Mouse (Mus musculus) megakaryocyte, adult 5-6 weeks (primary cell): ENCODE measurements around the gene Tfec. TPM values are rescaled to one million over a fixed set of nuclear protein-coding genes. Genes with fewer than 3 reads are reported as not detected.

ENCODE experiments used
- ATAC-seq: 2 replicates; pipeline ENCODE4 v1.8.0; 2016; ENCODE audit warnings: mild to moderate bottlenecking, inconsistent platforms; ENCODE audit not compliant: poor library complexity, severe bottlenecking
- total RNA-seq, 2 experiments: library from RNA; stranded (forward) in 1 of 2; stranded (reverse) in 1 of 2; fragments of 153-499, 151-499 nt in 1 of 2; fragments of 221-1000, 200-1000 nt in 1 of 2; gene quantifications; 2 replicates each; pipeline versions ENCODE4 v1.2.3 to v1.2.4; 2015 to 2017

Gene Tfec
- 66.1 and 70.5 TPM in 2 replicates for total RNA-seq (2015)
- 53.9 and 68.7 TPM in 2 replicates for total RNA-seq (2017)

DNA sequence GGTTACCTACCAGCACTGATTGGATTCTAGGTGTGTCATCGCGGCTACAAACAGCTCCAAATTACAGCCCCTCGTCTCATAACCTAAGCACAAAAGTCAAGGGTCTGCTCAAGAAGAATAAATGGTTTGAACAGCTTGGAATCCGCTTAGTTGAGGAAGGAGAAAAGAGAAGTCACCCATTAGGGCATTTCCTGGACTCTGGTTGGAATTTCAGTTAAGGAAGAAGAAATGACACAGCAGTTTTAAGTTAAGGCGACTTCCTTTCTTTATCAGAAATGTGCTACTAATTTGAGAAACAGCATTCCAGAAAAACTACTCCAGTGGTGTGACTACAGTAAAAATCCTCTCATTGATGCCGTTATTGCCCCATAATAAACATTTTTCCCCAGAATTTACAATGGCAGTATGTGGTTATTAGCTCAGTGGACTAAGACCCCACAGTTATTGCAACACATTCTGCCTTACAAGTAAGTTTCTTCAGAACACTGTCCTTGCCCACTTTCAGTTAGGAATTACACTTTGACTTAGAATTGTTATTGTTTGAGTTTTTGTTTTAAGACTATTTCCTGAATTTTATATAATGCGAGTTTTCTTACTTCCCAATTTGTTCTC is at the start of gene Tfec:
Gene Tfec, minus strand, starts transcription at position 191 of the 612 bp plus-strand sequence.
- ATAC-seq, result peak; percentile 79

DNA sequence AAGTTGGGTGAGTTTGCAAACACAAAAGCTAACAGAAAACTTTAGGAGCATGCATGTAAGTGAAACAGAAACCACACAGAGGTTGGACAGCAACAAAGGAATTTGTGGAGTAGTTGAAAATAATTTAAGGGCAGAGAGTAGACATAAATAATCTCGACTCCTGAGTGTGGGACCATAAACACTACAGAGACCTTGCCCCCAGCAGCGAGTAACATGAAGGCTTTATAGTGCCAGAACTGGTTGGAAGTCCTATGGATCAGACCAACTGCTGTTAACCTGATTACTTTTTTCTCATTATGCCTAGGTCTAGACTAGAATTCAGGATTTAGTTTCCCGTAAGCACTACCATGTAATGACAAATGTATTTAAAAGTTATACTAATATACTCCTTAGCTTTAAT is 49.6 kb upstream of the Tfec start:
- no peak for ATAC-seq

DNA sequence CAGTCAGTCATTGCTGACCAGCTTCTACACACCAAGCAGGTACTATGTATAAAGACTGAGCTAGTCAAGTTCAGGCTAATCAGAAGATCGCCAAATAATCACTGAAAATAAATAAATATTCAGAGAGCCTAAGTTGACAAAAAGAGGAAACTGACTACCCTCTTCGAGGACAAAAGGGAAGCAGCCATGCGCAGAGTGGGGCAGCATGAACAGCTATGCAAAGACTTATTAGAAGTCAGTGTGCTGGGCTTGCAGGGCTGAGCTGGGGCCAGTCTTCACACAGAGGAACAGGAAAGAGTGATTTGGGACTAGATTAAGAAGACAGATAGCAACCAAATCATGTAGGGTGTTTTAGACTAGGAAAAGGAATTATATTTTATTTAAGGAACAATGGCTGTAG is 45.3 kb upstream of the Tfec start:
- ATAC-seq, result peak; percentile 94

DNA sequence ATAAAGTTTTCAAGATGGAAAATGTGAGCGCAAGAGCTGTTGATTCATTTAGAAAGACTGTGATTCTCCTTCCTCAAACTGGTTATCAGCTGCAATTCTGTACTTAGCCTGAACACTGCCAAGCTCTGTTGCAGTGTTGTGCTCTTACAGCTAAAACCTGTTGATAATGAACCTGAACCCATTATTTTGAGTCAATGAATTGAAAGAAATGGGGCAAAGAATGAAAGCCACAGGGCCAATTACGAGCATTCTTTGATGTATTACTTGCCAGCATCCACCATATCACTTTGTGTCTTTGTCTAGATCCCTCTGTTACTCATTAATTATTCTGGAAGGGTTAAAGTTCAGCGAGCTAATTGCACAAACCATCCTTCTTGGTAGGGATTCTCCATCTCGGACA is 44.2 kb upstream of the Tfec start:
- no peak for ATAC-seq

DNA sequence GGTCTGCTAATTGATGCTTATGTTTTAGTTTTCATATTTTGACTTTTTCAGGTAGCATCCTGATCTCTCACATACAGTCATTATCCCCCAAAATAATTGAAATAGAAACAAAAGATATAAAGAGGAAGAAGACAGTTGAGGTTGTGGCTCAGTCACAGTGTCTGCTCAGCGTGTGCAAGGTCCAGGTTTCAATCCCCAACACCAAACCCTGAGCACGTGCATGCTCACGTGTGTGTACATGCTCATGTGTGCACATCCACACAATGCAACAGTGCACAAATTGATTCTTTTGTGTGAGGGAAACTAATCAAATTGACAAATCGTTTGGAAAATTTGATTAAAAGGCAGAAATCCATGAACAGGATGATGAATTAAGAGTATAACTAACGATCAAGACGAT is 32.8 kb upstream of the Tfec start:
- peak; percentile 47; the same call in 1 of the 2 replicates for ATAC-seq

DNA sequence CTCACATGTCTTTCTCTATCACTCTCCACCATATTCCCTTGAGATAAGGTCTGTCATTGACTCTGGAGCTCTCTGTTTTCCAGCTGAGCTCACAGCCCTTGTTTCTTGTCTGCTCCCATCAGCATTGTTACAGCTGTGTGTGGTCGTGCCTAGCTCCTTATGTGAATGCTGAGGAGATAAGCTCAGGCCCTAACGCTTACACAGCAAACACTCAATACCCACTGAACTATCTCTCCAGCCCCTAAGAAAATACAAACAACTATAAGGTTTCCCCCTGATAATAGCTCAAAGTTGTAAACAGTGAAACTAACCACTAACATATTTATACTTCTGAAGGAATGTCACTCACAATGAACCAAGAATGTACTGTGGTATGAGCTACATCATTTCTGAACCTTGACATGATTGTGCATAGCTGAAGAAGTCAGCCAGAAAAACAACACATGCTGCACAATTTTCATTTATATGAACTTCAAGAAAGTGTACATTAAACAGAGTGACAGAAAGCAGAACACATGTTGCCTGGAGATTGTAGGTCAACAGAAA is 21.9 kb upstream of the Tfec start:
- ATAC-seq, result no peak

DNA sequence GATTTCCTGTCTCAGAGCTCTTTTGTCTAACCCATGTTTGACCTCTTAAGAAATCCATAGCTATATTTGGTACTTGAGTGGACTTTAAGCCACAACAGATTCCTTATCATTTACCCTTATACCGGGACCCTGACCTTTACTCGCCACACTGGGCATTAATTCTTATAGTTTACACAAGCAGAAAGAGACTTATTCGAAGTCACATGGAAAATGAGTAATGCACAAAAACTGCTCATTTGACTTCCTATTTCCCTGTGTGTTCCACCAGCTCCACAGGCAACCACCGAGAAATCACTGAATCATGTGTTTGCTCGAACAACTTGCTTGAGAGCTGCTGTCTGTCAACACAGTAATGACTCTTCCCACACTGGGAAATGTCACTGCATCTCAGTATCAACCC is 6.4 kb downstream of the Tfec start:
- peak; percentile 69 for ATAC-seq

DNA sequence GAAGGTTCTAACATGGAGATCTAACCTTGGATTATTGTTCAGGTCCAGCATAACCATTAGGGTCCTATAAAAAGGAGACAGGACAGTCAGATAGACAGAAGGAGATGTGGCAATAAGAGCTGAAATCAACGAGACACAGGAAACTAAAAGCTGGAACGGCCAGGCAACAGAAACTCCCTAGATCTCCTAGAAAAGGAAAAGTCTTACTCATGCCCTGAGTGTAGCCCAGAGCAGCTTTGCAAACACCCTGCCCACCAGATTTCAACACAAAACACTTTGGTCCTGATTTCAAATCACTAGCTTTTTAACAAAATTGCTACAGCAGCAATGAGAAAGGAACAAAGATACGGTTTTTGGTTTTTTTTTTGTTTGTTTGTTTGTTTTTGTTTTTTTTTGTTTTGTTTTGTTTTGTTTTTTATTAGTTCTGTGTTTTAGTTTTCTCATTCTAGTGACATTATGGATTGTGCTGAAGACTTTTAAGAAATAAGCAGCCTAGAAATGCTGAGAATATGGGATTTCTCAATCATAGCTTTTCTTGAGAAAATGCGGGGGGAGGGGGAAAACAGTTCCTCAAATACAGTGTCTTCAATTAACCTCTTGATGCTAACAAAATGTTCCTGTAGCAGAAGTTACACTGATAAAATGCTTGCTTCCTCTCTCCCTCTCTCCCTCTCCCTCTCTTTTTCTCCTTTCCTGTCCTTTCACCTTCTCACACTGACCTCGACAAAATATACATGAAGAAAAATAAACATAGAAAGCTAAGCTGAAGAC is 14.5 kb downstream of the Tfec start:
- ATAC-seq, result peak; percentile 90

DNA sequence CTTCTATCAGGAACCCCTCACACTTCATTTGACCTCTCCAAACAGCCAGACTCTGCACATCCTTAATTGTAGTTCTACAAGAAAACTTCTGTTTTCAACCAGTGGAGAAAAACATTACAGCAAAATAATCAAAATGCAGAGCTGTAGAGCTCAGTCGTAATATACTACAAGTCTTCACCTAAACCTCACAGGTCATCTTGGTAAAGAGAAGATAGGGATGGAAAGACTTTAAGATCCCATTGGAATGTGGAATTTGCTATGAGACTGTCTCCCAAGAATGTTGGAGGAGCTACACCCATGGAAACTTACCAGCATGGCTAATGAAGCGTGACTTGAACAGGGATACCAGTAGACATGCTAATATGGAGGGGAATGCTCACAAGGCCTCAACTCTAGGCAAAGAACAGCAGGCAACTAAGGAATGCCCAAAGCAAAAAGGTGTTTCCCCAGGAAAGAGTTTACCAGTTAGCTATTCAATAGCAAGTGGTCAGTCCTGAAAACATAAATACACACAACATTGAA is 24.2 kb downstream of the Tfec start:
- no peak for ATAC-seq

DNA sequence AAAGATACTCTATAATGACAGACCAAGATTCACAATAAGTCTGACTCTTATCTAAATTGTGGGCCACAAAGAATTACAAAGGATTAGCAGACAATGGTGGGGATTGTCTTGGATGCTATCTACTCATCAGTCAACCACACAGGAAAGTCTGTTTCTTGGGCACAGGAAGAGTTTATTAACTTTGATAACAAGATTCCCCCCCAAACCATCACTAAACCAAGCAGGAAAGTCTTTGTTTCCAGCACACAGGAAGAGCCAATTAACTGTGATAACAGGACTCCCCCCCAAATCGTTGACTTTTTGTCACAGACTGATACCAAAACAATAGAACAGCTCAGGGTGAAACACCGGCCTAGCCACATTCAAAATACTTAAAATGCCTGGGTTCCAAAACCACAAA is 28.2 kb downstream of the Tfec start:
- no peak for ATAC-seq

DNA sequence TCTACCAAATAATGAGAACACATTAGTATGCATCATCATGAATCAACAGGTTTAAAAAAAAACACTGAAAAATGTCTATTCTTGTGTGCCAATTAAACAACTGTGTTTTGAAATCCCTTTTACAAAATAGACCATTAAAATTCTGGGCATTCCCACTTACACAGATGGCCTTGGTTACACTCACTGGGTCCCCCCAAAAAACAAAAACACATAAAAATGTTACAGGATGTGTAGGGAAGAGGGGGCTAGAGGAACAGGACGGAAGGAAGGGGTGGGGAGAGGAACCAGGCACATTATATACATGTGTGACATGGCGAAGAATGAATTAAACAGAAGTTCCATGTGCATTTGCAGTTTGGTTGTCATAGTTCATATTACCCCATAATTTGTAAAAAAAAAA is 29.9 kb downstream of the Tfec start:
- no peak for ATAC-seq

DNA sequence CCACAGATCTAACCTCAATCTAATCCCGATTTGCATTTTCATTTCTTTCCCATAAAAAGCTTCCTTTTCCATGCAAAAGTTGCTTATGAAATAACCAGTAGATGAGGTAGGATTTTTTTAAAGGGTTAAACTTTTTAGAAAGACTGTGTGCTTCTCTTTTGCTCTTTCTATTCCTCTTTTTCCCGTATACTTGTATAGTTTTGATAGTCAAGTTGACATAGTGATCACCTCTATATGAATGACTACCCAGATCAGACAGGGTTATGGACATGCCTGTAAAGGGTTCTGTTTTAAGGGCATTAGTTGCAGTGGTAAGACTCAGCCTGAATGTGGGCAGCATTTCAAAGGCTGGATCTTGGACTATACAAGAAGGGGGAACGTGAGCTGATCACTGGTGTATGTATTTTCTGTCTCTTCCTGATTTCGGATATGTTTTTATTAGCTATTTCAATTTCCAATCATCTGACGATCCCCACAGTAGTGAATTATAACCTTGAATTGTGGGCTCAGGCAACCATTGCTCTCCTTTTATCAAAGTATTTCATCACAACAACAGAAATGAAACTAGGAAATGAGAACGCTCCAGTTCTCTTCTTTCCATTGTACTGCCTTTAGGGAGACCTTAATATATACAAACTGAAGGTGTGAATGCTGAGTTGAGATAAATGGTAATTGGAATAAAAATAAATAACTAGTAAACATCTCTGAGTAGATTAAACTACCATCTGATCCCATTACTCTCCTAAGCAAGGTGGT is 35.3 kb downstream of the Tfec start:
- ATAC-seq, result peak; percentile 84

DNA sequence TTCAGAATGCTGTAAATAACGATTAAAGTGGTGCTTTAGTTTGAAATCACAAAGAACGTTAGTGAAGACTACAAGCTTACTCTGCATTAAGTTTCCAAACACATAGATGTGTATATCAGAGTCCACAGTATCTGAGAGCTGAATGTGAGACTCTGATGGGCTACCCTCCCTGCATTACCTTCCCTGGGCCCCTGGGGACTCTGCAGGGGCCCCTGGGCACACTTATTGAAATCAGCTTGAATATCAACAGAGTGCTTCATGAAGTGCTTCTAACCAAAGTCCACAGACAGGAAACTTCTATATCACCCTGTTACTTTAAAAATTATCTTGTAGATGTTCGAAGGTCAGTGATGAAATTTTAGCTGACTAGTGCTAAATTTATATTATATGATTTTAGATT is 36.2 kb downstream of the Tfec start:
- ATAC-seq, result no peak

DNA sequence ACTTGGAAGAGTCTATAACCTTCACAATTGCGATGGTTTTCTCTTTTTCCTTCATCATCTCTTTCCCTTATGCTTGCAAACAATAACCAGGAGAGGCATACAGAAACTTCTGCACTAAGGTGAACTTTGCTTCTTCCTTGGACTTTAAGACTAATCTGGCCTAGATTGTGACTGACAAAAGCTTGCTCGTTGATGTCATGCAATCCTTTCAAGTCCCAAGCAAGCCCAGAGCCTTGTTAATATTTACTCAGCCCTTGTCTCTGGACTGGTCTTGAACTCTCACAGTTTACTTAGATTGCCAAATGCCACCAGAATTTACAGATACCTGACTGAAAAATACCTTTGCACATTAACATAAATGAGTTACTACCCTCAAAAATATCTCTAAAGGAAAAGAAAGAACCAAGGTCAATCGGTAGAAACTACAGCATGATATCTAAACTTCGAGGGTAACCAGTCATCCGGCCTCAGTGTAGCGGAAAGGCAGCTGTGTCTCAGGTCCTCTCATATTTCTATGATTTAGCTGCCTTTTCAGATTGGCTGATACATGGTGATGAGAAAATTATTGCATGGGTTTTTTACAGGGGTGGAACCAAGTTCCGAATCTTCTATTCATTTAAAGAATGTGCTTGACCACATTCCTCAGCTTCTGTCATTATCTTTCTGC is 42.2 kb downstream of the Tfec start:
- no peak for ATAC-seq

DNA sequence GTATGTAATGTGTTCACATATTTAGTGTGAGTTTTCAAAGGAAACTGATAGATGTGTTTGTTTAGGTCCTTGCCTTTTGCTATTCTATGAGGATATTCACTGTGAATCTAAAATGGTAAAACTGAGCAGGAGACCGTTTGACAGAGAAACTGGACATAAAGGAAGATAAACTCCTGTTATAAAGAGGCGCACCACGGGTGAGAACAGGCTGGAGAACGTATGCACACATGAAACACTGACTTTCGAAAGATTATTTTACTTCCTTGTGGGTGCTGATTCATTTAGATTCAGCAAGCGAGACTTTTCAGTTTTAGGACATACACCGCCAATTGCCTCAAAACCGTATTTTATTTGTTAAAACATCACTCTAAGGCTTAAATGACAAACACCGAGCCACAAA is 43.3 kb downstream of the Tfec start:
- 0 out of 2 replicates have a peak, but pooled peaks have one; percentile 35 for ATAC-seq

DNA sequence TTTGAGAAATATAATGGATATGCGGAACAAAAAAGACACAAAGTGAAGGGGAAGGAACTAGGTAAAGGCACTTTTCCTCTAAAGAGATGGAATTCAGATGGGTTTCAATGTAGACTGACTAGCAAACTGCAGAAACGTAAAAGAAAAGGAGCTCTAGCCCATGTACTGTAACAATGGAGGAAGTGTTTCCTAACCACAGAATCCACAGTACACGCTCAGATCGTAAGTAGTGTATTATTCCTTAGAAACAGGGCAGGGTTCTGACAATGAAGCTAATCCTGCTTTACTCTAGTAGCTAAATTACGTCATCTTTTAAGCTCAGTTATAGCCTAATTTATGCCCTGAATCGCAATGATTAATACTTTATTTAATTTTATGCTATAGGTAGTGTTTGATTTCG is 51.7 kb downstream of the Tfec start:
- ATAC-seq, result no peak

DNA sequence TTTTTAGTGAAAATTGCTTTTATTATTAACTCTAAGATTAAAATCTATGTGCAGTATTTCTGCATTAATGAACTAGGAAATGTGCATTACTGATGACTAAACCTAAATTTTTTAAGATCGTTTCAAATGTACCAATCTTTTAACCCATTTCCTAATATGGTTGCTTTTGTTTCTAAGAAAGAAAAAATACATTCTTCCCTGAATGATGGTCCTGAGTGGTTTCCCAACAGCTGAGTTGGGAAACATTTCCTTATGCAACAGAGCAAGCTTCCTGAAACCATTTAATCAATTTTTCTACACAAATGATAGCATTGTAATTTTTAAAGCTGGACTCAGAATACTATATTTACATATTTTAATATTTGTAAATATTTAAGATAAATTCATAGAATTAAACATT is 62.6 kb downstream of the Tfec start:
- ATAC-seq, result no peak

DNA sequence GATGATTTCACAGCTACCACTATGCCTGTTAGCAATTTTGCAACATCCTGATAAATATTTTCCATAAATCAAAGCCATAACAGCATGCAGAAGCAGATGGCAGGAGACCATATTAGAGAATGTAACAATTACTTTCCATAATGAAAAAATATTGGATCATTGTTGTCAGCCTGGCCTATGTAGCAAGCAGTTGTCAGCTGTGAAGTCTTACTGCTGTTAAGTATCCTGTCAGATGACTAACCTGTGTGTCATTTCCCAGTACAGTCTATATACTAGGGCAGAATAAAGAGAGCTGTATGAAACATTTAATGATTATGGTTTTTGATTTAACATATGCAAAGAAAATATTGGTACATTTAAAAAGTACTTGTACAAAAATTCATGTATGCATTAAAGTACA is 69.9 kb downstream of the Tfec start:
- no peak for ATAC-seq

DNA sequence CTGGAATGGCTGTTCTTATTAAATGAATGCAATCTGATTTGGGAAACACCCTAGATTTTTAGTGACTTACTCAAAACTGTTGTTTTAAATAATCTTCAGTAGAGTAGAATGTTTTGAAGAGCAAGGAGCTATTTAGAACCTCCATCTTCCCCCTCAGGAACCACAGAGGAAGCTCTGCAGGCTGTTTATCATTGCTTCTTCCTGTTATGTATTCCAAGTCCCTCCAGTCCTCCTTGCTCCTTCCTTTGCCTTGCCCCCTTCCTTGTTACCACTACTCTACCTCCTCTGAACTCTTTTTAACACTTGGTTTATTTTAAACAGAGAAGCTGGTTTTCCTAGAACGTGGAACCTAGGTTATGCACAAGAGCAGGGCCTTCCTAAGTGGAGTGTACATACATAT is 76.3 kb downstream of the Tfec start:
- no peak for ATAC-seq

DNA sequence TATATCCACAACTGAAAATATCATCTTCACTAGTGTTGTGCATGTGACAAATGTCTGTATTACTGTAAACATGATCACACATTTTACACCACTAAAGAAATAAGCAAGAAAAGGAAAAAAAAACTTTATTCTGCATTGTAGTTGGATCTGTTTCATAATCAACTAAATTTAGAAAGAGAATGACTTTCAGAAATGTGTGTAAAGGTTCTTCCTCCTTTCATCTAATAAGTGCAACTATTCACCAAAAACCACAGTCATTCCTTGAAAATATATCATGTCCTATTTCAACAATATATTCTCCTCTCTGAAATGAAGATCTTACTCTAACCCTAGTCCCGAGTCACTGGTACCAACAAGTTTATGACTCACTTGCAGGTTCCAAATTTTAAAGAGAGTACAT is 91.9 kb downstream of the Tfec start:
- ATAC-seq, result peak; percentile 52

DNA sequence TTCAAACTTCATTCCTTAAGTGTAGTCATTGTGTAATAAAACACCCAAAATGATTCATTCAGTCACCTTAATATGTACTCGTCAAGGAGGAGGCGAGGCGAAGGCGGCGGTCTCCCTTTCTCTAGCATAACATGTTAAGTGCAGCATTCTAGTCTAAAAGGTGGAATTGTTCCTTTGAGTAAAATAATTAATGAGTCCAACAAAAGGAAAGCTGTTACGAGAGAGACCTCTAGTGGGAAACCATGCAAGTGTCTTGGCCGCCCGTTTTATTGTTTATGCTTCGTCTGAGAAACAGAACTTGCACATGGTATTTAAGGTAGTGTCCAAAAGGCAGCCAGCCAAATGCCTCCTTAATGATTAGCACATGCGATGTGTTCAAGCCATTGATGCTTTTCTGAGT is 100.6 kb downstream of the Tfec start:
- no peak for ATAC-seq
